Mouse (Mus musculus) thymus, postnatal 0 days (tissue): ENCODE measurements around the gene Cpb2. TPM values are rescaled to one million over a fixed set of nuclear protein-coding genes. Genes with fewer than 3 reads are reported as not detected.
A peak's percentile ranks its signal among the peaks of the same experiment; 100 is the strongest.

ENCODE experiments used
- DNase-seq: peaks from one replicate; pipeline ENCODE4 v3.0.0-alpha.2; 2015; ENCODE audit warnings: low spot score
- polyA plus RNA-seq: library from polyadenylated mRNA; unstranded; fragments of >200 nt; fragmentation: Nextera tagmentation; extraction: Ambion mirVana; gene quantifications from 2 replicates; pipeline ENCODE4 v1.2.1, GENCODE M21; 2015

The Cpb2 gene
- polyA plus RNA-seq, 1 experiment from 2014 or later = 0.34 TPM

DNA sequence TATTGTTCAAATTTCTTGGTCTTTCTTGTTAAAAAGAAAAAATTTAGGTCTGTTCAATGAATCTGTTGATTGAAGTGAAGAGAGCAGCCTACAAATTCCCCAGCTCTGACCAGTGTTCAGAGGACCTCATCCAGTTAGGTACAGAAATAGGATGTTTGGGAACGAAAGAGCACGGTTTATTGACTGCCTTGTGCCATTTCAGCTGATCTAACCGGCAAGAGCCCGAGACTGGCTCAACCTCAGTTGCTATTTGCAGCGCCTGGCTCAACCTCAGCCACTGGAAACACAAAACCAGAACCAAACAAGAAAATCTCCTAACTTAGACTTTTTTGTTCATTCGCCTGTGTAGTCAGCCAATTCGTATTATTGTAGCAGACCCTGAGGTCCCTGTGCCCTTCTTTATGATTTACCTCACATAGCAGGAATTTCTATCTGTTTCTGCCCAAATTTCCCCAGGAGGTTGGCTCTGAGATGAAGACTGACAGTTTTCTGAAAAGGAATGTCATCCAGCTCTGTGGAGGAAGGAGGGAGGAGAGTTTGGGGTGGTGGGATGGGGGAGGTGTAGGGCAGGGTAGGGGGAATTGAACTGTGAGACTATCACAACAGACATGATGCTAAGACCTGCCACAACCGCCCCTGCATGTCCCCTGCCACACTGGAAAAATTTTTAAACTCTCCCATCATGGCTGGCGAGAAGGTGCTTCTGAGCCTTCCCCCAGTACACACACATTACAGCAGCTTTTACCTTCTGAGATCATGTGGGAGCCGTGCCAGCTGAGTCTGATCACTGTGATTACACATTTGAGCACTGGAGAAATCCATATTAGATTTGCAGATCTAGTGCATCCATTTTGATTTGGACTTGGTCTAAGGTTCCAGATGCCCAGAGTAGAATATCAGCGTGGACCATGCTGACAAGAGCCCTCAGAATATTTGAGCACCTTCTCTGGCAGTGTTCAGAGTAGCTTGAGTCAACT, 4.2 kb downstream of the Cpb2 start:
- DNase-seq = no peak

GRCm38 (mm10) chr14:75250432-75250831, 8.3 kb downstream of the Cpb2 start:
- DNase-seq = no peak

GRCm38 (mm10) chr14:75256521-75256920, 14.4 kb downstream of the Cpb2 start:
- DNase-seq = peak; percentile 4

- DNase-seq = no peak
These were observed 27.4 kb downstream of the Cpb2 start for GRCm38 (mm10) chr14:75269531-75269930.

DNA sequence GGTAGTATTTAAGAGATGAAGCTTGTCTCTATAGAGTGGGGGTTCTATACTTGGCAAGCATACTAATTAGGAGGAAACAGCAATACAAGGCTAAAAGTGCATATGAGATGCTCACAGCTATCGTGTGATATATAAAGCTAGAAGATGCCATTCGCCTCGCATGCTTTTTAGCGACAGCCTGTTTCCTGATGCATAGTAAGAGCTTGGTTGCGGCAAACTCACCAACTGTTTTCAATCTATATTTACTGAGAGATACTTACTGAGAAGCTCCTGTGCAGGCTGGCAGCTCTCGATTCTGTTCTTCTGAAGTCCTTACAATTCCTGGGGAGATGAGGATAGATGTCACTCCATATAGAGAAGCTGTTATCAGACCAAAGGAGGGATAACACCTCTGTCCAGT, 37.6 kb downstream of the Cpb2 start:
- DNase-seq = no peak

- DNase-seq = no peak
These were observed 38.3 kb downstream of the Cpb2 start for GRCm38 (mm10) chr14:75280406-75280805.

DNA sequence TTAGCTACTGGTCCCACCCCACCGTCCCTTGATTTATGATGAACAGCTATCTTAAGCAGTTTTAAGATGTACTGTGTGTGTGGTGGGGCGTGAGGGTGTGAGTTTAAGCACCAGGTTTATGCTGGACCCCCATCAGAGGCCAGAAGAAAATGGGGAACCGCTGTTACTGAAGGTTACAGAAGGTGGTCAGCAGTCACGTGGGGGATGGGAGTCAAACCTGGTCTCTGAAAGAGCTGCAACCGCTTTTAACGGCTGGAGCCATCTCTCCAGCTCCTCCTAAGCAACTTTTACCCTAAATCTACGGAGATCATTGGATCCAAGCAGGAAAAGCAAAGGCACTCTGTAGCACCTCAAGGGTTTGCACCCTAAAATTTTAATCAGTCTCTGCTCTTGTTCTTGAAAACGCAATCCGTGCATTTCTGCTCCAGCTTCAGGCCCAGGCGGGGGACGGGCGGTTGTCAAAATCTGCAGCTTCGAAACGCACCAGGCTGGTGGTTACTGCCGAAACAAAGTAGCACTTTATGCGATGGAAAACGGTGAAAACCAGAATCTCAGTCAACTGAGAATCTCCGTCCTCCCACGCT, 41.6 kb downstream of the Cpb2 start:
- no peak for DNase-seq

GRCm38 (mm10) chr14:75284193-75284915, 42.3 kb downstream of the Cpb2 start, which contains the start of gene Zc3h13:
TSS of gene Zc3h13 (plus strand) at chr14:75284373.
- peak; percentile 95 for DNase-seq

DNA sequence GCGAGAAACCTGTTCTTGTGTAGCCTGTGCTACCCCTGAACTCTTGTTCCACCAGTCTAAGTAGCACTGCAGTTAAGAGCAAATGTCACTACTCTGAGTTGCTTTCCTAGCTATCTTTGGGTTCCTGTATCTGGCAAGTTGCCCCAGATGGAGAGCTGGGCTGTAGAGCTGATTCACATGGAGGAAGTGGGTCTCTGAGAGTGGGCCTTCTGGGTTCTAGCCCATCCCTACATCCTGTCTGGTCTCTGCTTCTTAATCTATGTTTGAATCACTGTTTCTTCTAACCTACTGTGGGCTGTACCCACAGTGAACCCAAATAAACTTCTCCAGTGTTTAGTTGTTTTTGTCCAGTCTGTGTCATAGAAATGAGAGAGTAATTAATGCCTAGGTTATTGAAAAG, 59.0 kb downstream of the Cpb2 start:
- no peak for DNase-seq

DNA sequence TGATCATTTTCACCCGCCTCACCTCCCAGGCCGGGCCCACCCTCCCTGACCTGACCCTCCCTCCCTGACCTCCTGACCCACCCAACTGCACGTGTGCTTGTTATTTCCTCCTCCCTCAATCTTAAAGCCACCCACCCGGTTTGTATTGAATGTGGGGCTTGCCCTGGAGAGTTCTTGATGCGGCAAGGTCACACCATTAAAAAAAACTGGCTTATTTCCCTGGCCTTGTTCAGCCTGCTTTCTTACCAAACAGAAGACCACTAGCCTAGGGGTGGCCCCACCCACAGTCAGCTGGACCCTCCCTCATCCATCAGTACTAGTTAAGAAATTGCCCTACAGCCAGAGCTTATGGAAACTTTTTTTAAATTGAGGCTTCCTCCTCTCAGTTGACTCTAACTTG, 61.7 kb downstream of the Cpb2 start:
- no peak for DNase-seq

DNA sequence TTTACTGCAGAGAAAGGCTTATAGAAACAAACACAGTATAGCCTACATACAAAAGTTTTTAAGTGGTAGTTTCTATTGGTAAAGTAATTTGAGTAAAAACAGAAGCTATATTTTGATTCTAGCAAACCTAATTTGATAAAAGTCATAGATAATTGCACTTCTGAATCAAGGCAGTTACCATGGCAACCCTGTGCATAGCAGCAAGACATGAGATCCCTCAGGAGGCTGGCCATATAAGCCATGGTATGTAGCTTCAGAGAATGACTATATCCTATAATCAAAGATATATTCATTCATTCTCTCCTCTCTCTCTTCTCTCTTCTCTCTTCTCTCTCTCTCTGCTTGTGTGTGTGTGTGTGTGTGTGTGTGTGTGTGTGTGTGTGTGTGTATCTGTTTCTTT, 65.8 kb downstream of the Cpb2 start:
- no peak for DNase-seq

GRCm38 (mm10) chr14:75309336-75309992, 67.4 kb downstream of the Cpb2 start:
- no peak for DNase-seq

DNA sequence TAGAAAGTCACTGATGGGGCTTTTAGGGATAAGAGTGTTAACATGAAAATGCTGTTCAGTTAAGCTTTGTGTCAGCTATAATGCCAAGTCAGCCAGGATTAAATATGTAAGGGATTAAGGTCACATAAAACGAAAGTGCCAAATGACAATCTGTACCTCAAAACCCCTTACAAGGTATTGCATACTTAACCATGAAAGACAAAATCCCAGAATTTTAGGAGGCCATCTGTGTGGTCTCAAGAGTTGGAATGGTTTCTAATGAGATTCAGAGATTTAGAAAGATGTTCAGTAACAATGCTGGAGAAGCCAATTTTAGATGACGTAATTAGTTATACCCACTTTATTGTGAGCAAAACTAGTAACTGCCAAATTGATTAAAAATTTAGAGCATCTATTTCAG, 72.4 kb downstream of the Cpb2 start:
- no peak for DNase-seq

DNA sequence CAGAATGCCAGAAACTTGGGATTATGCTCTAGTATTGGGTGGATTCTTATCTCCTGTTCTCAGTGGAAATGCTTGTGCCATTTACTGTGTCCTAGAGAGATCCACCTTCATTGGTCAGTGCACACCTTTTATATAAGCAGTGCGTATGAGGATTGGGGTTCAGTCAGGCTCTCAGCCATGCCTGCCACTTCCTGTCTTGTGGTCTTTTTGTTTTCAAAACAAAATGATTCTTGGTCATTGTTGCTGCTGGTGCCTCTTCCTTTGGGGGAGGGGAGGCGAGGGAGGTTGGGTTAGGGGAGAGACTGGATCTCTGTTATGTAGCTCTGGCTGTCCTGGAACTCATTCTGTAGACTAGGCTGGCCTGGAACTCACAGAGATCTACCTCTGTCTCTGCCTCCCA, 76.6 kb downstream of the Cpb2 start:
- DNase-seq = peak; percentile 24

GRCm38 (mm10) chr14:75320269-75320668, 78.2 kb downstream of the Cpb2 start:
- no peak for DNase-seq

GRCm38 (mm10) chr14:75323354-75323753, 81.3 kb downstream of the Cpb2 start:
- no peak for DNase-seq

GRCm38 (mm10) chr14:75328062-75328461, 86.0 kb downstream of the Cpb2 start:
- no peak for DNase-seq

DNA sequence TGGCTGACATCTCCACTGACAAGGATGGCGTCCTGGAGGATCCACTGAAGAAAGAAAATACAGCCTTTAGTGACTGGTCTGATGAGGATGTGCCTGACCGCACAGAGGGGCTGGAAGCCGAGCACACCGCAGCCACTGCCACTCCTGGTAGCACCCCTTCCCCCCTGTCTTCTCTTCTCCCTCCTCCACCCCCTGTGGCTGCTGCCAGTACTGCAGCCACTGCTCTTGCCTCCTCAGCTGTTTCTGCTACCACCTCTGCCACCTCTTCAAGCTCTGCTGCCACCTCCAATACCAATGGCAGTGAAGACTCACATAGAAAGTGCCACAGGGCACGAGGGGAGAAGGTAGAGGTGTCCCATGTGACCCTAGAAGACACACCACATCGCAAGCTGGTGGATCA, 88.5 kb downstream of the Cpb2 start:
- peak; percentile 29 for DNase-seq
